ENCODE assay signal across 8 mouse cellular contexts in the genomic region with DNA sequence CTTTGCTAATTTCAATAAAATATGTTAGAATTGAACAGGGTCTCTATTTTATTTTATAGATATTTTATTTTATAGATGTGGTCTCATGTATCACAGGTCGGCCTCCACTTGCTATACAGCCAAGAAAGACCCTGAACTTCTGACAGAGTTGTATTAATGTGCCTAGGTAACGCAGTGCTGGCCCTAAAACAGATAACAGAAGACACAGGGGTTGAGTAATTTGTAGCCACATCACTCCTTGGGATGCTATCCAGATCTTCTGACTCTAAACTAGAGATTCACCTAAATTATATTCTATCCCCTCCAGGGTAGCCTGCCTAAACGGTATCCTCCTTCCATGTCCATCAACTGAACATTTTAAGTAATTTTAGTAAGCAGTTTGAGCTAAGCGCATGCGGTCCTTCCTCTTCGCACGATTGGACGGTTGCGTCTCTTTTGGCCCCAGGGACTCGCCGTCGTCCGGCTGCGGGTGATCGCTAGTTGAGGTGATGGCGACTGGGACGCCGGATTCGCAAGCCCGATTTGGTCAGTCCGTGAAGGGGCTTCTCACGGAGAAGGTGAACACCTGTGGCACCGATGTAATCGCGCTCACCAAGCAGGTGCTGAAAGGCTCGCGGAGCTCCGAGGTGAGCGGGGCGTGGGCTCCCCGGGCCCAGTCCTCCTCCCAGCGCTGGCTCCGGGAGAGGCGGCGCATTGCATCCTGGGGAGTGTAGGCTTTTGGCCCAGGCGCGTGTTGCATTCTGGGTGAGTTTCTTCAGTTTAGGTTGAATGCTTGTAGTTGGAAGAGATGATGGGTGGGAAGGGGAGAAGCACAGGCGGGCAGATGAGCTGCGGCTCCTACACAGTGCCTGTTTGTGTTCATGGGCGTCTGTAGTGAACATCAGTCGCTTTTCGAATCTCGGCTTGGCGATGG. TPM values are rescaled to one million over a fixed set of nuclear protein-coding genes. Genes with fewer than 3 reads are reported as not detected.
DNase-seq lines count a peak whose midpoint lies in the region; ATAC-seq and TF ChIP-seq lines count a peak whose summit lies in the region.

A gene (plus strand): TSS at position 447 of the 913 bp plus-strand sequence.

- H3K27ac ChIP-seq in ES-E14 (ENCODE audit: insufficient read depth, low read depth, low read length, poor library complexity, severe bottlenecking), result peak within 1 kb of the TSS; percentile 16; the same call in 1 of the 2 replicates
- H3K27ac ChIP-seq in forebrain, embryonic 16.5 days (ENCODE audit: low read length), result peak within 1 kb of the TSS; percentile 84
- peak within 1 kb of the TSS; percentile 99 for H3K27ac ChIP-seq in layer of hippocampus, adult 2 months
- H3K27ac ChIP-seq in lung, embryonic 14.5 days (ENCODE audit: low read depth), result peak within 1 kb of the TSS; percentile 81
- H3K27ac ChIP-seq in olfactory bulb, adult 2 months (ENCODE audit: insufficient read depth, low read depth, low read length), result peak within 1 kb of the TSS; percentile 99
- no peak within 1 kb of the TSS for H3K27ac ChIP-seq in thymus, adult 2 months (ENCODE audit: control insufficient read depth, insufficient read depth, low read length)

- H3K4me3 ChIP-seq in ES-E14 (ENCODE audit: insufficient read depth in 1 of 2, low read depth in 1 of 2, low read length in 2 of 2, poor library complexity in 1 of 2, severe bottlenecking in 1 of 2), result peak within 1 kb of the TSS; percentile 82 to 93
- peak within 1 kb of the TSS; percentile 84 for H3K4me3 ChIP-seq in forebrain, embryonic 16.5 days (replicated peaks; ENCODE audit: low read length)
- H3K4me3 ChIP-seq in layer of hippocampus, adult 2 months, result peak within 1 kb of the TSS; percentile 98
- H3K4me3 ChIP-seq in lung, embryonic 14.5 days (ENCODE audit: low read depth, low read length), result peak within 1 kb of the TSS; percentile 72
- peak within 1 kb of the TSS; percentile 96 for H3K4me3 ChIP-seq in olfactory bulb, adult 2 months (ENCODE audit: insufficient read depth, low read depth, low read length)
- peak within 1 kb of the TSS; percentile 62 for H3K4me3 ChIP-seq in thymus, adult 2 months (ENCODE audit: control insufficient read depth, insufficient read depth, low read length)

- intact Hi-C loops in heart, postnatal 36 days (cut with DNase I), result loop anchor here (2.0 kb wide), 1 partner anchor 17 kb away; a partner anchor contains a TSS

- TF ChIP-seq CTCF in layer of hippocampus, adult 2 months (conservative IDR thresholded peaks at IDR 0.05), result no peak
- TF ChIP-seq CTCF in lung, embryonic 14.5 days (IDR thresholded peaks at IDR 0.05; ENCODE audit: low read depth), result no peak
- no peak for TF ChIP-seq CTCF in olfactory bulb, adult 2 months (IDR thresholded peaks at IDR 0.05; ENCODE audit: insufficient read depth, low read depth, low read length)
- peak; percentile 40; the same call in 1 of the 2 replicates for TF ChIP-seq CTCF in thymus, adult 2 months (IDR thresholded peaks at IDR 0.05; ENCODE audit: borderline replicate concordance, control insufficient read depth, extremely low read depth, insufficient read depth, low read length, poor library complexity)

- in situ Hi-C loops in ES-E14 (cut with MboI; ENCODE audit: low sequenced_read_pairs in 2 of 2, unreplicated experiment in 2 of 2), result no loop called here

- peak; percentile 40; the same call in 1 of the 2 replicates for TF ChIP-seq POLR2A in olfactory bulb, adult 2 months (IDR thresholded peaks at IDR 0.05; ENCODE audit: insufficient read depth, low read depth, low read length)
- peak; percentile 60; the same call in 1 of the 2 replicates for TF ChIP-seq POLR2A in thymus, adult 2 months (IDR thresholded peaks at IDR 0.05; ENCODE audit: control insufficient read depth, extremely low read depth, insufficient read depth, low read length, poor library complexity)

- H3K9ac ChIP-seq in ES-E14 (ENCODE audit: insufficient read depth, low read depth, low read length, poor library complexity, severe bottlenecking), result peak within 1 kb of the TSS; percentile 87
- peak within 1 kb of the TSS; percentile 96 for H3K9ac ChIP-seq in forebrain, embryonic 16.5 days (replicated peaks; ENCODE audit: low read depth, low read length)
- peak within 1 kb of the TSS; percentile 82 for H3K9ac ChIP-seq in lung, embryonic 14.5 days

- H3K27me3 ChIP-seq in forebrain, embryonic 16.5 days (replicated peaks; ENCODE audit: control insufficient read depth, insufficient read depth, low read length), result no peaks in the 10 kb centered on the region
- no peaks in the 10 kb centered on the region for H3K27me3 ChIP-seq in lung, embryonic 14.5 days (ENCODE audit: insufficient read depth, low read length)
- H3K27me3 ChIP-seq in thymus, adult 2 months (ENCODE audit: control insufficient read depth, insufficient read depth, low read length), result no peaks in the 10 kb centered on the region

- peak; percentile 98 for ATAC-seq in forebrain, embryonic 16.5 days
- peak; percentile 97 for ATAC-seq in lung, embryonic 14.5 days (ENCODE audit: insufficient read depth)

- peaks cover 2 to 3% of the 10 kb centered on the region in 2 experiments; a peak in 2 of 4 replicates for H3K4me1 ChIP-seq in ES-E14 (ENCODE audit: control insufficient read depth in 2 of 2, insufficient read depth in 2 of 2, low read length in 2 of 2, poor library complexity in 1 of 2)
- peaks cover 9% of the 10 kb centered on the region for H3K4me1 ChIP-seq in forebrain, embryonic 16.5 days (replicated peaks; ENCODE audit: control insufficient read depth, insufficient read depth, low read length)
- peaks cover 5% of the 10 kb centered on the region; the same call in 1 of the 2 replicates for H3K4me1 ChIP-seq in lung, embryonic 14.5 days (ENCODE audit: insufficient read depth)
- no peaks in the 10 kb centered on the region for H3K4me1 ChIP-seq in olfactory bulb, adult 2 months (ENCODE audit: control insufficient read depth, insufficient read depth, low read length)
- peaks cover 5% of the 10 kb centered on the region for H3K4me1 ChIP-seq in thymus, adult 2 months (replicated peaks; ENCODE audit: control insufficient read depth, insufficient read depth, low read length)

- no peaks in the 10 kb centered on the region for H3K9me3 ChIP-seq in ES-E14 (ENCODE audit: control insufficient read depth, insufficient read depth, low read depth, low read length)
- H3K9me3 ChIP-seq in forebrain, embryonic 16.5 days (ENCODE audit: control insufficient read depth, low read length), result no peaks in the 10 kb centered on the region
- no peaks in the 10 kb centered on the region for H3K9me3 ChIP-seq in lung, embryonic 14.5 days (ENCODE audit: low read depth, low read length)

- DNase-seq in ES-E14 (ENCODE audit: low read depth, low spot score), result peak; percentile 81
- DNase-seq in cerebellum, adult 11-12 months, result peak; percentile 86
- DNase-seq in heart, postnatal 36 days, result peak; percentile 89 to 93
- DNase-seq in layer of hippocampus, adult 2 months (ENCODE audit: low spot score in 2 of 2), result peak; percentile 88 to 92
- peak; percentile 91 for DNase-seq in lung, embryonic 14.5 days
- DNase-seq in thymus, adult 2 months, result peak; percentile 91

- 2% methylated on average over 44 of the region's 44 CpGs for WGBS in forebrain, embryonic 16.5 days
- 3% methylated on average over 44 of the region's 44 CpGs for WGBS in lung, embryonic 14.5 days
- WGBS in olfactory bulb, adult 2 months, result 1% methylated on average over 44 of the region's 44 CpGs
- WGBS in thymus, adult 2 months, result 4% methylated on average over 44 of the region's 44 CpGs

- H3K4me2 ChIP-seq in forebrain, embryonic 16.5 days (ENCODE audit: low read length), result peak within 1 kb of the TSS; percentile 75
- H3K4me2 ChIP-seq in lung, embryonic 14.5 days, result peak within 1 kb of the TSS; percentile 69

- no peaks in the 10 kb centered on the region for H3K36me3 ChIP-seq in ES-E14 (ENCODE audit: control insufficient read depth, insufficient read depth, low read length, poor library complexity, severe bottlenecking)
- no peaks in the 10 kb centered on the region for H3K36me3 ChIP-seq in forebrain, embryonic 16.5 days (ENCODE audit: control insufficient read depth, insufficient read depth)
- no peaks in the 10 kb centered on the region for H3K36me3 ChIP-seq in lung, embryonic 14.5 days (ENCODE audit: insufficient read depth)
- no peaks in the 10 kb centered on the region for H3K36me3 ChIP-seq in thymus, adult 2 months (ENCODE audit: control insufficient read depth, insufficient read depth, low read length)

TF ChIP-seq in ES-E14, 5 proteins besides CTCF, POLR2A, EP300 and RAD21:
- TF ChIP-seq HCFC1 (IDR thresholded peaks at IDR 0.05; ENCODE audit: borderline replicate concordance, insufficient read depth, low read length) (peak; percentile 84), ZC3H11A (IDR thresholded peaks at IDR 0.05; ENCODE audit: borderline replicate concordance, low read depth, low read length) (no peak)

RNA-seq across cellular contexts. Expression of the gene that starts here (rescaled TPM):
- 2.1 and 2.3 TPM in 2 replicates for total RNA-seq in ES-E14 (2012; rRNA removed)
- polyA plus RNA-seq in forebrain, embryonic 16.5 days (2015; fragmentation: Nextera tagmentation; extraction: Ambion mirVana), result 12.2 and 14.0 TPM in 2 replicates
- total RNA-seq in heart, postnatal 36 days (2021), result 1 to 10 TPM; 9.3 to 9.5 TPM
- total RNA-seq in layer of hippocampus, adult 2 months (2021), result 10 to 100 TPM; 22.8 TPM
- polyA plus RNA-seq in lung, embryonic 14.5 days (2014; fragmentation: Nextera tagmentation; extraction: Ambion mirVana), result 15.5 and 17.3 TPM in 2 replicates
- not detected in 2 replicates for polyA plus RNA-seq in olfactory bulb, adult 2 months (2012; ENCODE audit: insufficient read depth, insufficient read length, low replicate concordance, missing spikeins)
- 3.0 and 4.4 TPM in 2 replicates for polyA plus RNA-seq in thymus, adult 2 months (2012; rRNA removed)
